Mouse (Mus musculus) heart, postnatal 36 days (tissue): ENCODE measurements at regions not wholly inside any gene's neighbourhood (a gene's known extent, or its start where the extent isn't known, plus 50 kb on each side); places are given as distances from the start of the nearest gene placed in this dataset.

ENCODE experiments used
- DNase-seq, 2 experiments: peaks; one replicate each; pipeline ENCODE4 v3.0.0; 2021 to 2022
- intact Hi-C: fragments of 180-260 bp; cut with DNase I; formaldehyde crosslinking; loops from one replicate; pipeline ENCODE4 v1.15.1; 2025

DNA sequence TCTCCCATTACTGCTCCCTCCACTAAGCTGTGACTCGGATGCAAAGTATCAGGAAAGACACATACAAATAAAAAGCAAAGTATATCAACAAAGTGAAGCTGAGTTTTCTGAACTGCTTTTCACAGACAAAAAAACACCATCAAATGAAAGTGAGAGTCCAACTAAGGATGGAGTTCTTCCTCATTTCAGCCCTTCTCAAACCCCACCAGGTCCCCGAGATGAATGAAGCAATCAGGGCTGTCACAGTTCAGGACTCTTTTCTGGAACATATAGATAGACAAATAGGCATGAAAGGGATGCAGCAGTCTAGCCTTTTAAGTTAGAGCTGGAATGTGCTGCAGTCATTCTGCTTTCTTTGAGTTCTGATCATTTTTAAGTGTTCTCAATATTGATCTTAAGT, 142.6 kb downstream of the Fzd1 start:
- no peak for DNase-seq
- intact Hi-C loops = no loop called here

DNA sequence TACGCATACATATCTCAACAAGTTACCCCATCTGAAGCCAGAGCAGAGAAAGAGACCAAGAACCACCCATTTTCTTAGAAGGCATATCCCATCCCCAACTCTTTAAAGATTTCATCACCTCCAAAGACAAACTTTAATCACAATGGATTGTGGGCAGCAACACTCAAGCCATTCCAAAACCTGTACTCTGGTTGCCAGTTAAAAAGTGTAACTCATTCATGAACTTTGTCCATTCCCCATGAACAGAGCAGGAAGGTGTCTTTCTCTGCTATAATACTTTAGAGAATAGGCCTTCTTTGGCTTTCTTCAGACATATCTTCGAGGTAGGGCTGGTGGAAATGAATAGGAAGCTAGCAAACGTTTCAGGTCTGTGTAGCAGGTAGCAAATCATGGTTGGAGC, 160.4 kb downstream of the Fzd1 start:
- intact Hi-C loops = no loop called here
- DNase-seq = no peak

DNA sequence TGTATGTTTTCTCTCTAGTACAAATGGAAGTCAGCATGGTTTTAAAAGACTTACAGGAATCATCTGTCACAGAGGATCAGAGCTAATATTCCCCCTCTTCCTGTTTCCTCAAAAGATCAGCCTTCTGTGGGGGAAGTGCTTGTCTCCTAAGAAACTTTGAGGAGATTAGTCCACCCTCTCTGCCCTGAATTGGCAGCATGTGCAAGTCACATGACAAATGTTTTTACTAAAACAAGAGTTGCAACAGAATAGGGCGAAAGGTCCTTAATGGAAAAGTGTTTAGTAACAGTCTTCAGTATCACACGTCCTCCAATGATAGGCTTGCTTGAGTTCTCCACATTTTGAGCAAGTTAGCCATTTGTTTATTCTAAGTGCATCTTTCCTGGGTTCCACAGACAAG, 162.8 kb downstream of the Fzd1 start:
- peak in 1 of 2 experiments; percentile 6 for DNase-seq
- intact Hi-C loops = no loop called here

DNA sequence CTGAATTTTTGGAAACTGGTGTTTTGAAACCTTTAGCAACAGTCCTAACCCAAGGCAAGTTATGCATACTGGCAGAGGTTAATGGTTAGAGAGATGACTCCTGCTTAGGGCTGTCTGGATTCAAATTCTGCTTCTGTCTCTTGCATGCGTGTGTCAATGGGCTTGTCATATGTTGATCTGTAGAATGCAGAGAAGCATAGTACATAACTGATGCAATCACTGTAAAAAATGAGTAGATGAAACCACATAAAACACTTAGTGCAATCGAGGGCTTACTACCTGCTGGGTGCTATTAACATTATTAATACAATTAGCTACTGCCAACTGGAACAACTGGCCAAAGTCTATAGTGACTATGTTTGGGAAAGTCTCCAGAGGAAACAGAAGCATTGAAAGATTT, 163.3 kb downstream of the Fzd1 start:
- intact Hi-C loops = no loop called here
- no peak for DNase-seq

DNA sequence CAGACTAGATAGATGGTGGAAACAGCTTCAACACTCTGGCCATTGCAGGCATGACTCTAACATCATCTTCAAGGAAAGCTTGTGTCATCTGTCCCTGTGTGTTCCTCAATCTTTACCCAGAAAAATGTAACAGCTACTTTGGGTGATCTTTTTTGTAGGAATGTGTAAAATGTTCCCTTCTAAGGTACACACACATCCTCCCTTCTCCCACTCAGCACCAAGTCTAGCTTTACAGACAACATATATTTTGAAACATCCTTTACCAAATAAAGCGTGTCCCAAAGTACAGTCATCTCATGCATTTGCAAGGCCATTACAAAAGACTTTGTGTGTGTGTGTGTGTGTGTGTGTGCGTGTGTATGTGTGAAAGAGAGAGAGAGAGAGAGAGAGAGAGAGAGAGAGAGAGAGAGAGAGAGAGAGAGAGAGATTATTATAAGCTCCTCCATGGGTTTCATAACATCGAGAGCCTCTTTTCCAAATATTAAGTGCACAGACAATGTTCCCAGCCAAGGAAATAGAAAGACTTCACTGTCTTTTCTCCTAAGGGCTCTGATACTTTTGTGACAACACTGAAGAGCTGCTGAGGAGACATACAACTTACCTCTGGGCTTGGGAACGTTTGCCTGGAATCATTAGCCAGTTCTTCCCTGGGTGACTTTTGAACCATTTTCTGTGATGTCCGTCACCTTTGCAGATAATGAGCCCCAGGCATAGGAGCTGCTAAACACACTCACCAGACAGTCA, 164.0 kb downstream of the Fzd1 start:
- intact Hi-C loops = no loop called here
- no peak for DNase-seq

DNA sequence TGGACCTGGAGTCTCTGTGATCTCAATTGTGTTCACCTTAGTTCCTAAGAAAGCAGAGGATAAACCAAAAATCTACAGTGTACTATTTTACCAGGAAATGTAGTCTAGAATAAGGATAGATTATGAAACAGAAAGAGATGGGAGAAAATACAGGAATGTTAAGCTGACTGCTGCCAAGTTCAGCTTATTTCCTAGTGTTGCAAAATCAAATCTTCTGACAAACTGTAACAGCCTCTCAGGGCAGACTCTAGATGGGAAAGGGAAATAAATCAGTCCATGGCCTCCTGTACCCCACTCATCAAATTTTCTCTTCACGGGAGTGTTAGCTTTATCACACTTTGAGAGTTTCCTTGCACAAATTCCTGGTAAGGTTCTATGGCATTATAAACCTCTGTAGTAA, 166.1 kb downstream of the Fzd1 start:
- no peak for DNase-seq
- intact Hi-C loops = no loop called here

DNA sequence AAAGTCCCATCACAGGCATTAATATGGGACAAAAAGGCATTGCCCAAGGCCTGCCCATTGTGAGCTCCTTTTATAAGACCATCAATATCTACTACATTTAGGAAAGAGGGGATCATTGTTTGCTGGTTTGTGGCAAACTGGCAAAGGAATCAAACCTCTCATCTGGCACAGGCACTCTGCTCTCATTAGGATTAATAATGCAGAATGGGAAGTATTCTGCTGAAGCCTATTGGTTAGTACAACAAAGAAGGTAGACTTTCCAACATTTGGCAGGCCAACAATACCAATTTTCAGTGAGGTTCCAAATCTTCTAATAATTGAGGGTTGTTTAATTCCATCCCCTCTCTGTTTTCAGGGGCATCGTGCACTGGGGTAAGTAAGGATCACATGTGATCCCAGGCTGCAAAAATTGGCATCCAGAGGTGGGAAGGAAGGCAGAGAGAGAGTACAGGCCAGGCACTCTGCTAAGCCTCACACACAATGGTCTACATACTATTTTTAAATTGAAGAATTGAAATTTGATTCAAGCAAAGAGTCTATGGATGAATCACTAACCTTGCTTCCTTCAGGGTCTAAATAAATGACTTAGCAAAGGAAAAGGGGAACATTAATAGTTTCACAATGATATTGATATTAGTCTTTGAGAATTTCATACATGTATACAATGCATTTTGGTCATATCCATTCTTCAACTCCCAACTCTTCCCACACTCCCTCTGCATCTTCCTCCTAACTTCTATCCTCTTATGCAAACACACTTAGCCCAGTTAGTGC, 174.9 kb downstream of the Fzd1 start:
- no peak for DNase-seq

DNA sequence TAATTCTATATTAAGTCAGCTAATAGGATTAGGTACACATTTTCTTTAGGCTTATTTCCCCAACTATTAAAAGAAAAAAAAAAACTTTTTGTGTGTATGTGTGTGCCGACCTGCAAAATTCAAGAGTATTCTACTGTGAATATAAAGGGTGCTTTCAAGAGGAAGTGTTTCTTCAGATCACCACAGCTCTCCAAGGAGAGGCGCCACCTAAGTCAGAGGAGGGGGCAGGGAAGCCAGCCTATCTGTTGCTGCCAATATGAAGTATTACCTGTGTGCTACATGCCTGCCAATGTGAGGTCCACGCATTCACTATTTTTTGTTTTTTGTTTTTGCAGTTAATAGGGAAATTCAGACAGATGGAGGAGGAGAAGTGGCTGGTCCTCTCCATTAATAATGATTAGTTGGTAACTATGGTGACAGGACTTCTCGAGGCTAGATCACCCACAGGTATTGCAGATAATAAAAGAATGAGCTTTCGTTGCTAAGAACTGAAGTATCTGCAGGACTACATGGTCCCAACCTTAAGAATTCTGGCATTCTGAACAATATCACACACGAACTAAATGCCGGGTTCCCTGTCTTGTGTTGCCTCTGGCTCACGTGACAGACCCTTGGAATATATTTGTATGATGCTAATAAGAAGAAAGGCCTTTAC, 177.5 kb downstream of the Fzd1 start:
- intact Hi-C loops = no loop called here
- DNase-seq = no peak

More for the DNA sequence above, 174.9 kb downstream of the Fzd1 start:
- intact Hi-C loops = no loop called here

DNA sequence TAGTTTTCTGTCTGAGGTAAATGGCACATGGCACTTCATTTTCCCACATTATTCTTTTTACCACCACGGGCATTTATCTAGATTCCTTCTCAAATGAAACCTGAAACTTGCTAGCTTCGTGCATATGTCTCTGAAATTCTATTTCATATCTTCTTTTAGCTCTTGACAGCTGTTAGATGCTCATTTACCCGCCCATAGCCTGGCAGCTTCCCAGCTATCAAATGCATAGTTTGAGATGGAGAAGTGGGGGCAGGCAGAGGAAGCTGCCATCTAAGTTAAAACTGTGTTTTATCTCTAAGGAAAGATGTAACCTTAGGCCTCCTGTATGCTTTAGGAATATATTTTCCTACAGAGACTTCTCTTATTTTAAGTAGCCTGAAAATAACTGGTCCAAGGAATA, 179.0 kb downstream of the Fzd1 start:
- no peak for DNase-seq
- intact Hi-C loops = no loop called here

DNA sequence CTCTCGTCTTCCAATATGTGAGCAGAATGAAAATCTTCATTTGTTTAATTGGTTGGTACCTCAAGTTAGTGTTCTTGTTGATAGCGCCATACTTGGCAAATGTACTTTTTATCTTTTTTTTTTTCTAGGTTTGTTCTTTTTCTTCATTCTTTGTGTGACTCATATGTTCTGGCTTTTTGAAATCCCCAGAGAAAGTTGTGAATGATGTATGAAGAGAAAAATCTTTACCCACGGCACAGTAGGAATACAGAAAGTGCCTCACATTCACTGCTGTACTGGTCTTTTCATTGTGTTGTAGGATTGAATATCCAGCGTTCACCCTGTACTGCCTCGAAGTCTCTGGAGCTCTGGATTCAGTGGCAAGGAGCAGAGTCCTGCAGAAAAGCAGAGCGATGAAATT, 180.7 kb downstream of the Fzd1 start:
- intact Hi-C loops = no loop called here
- no peak for DNase-seq

DNA sequence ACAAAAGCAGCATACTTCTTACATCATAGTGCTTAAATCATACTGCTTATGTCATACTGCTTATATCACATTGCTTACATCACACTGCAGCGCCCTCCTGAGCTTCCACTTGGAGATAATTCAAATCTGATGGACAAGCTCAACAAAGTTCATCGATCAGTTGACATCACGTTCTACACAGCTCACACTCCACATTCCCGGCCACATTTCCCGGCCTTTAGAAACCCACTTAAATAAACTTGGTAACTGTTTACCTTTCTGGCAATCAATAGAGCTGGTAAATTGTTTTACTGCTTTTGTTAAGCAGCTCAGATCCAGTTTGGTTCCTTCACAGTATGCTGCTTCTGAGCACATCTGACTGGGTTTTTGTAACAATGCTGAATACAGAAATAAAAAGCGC, 194.0 kb downstream of the Fzd1 start:
- intact Hi-C loops = no loop called here
- DNase-seq = no peak

DNA sequence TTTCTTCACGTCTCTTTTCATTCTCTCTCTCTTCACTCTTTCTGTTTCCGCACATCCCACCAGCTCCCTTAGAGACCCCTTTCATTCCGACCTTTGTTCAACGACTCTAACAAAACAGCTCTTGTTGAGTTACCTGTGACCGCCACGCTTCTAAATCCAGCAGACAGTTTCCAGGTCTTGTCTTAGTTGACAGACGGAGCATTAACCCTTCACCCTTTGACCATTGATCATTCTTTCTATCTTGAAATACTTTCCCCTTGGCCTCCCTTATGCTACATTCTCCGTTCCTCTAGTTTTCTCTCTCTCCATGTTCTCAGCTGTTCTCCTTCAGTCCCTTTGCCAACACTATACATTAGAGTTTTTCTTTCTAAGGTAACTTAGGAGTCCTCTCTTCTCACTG, 196.2 kb downstream of the Fzd1 start:
- intact Hi-C loops = no loop called here
- DNase-seq = no peak

DNA sequence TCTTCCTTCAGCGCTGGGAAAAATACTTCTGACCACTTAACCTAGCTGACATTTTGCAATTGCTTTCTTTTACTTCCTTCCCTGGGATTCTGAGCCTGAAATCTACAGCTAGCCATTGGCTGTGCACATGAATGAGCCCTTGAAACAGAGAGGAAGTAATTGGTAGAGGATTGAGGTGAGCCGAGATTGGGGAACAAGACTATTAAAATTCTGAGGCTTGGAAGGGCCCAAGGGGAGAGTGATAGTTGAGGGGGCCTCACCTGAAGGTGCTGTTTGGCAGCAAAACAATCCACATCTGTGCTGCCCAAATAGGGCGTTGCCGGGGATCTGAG, 196.7 kb downstream of the Fzd1 start:
- DNase-seq = no peak
- intact Hi-C loops = no loop called here

DNA sequence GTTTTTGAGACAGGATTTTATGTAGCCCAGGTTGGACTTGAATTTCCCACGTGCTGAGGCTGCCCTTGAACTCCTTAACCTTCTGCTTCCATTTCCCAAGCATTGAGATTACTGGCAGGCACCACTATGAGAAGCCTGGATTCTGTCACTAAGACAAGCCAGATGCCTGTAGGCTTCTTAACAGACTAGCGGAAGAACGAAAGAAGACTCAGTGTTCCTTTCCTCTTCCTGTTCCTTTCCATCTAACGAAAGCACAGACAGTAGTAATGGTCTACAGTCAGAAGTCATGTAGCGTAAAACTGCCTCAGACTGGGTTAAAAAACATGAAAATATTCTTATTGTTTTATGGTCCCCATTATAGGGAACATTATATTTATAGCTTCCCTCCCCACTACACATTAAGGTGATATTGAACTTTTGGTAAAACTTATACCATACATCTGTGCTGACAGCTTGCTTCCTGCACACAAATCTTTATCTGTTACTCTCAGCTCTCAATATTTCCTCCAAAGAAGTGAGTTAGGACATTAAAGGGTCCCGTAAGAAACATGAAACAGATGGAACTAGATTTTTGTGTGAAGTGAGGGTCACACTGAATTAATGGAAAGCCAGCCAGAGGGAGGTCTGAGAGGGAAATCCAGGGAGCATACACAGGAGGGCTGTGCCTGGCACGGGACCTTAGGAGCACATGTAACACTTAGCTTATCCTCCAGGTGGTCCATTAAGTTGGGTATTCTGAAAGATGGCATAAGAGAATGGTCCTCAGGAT, 197.3 kb downstream of the Fzd1 start:
- intact Hi-C loops = no loop called here
- DNase-seq = no peak

DNA sequence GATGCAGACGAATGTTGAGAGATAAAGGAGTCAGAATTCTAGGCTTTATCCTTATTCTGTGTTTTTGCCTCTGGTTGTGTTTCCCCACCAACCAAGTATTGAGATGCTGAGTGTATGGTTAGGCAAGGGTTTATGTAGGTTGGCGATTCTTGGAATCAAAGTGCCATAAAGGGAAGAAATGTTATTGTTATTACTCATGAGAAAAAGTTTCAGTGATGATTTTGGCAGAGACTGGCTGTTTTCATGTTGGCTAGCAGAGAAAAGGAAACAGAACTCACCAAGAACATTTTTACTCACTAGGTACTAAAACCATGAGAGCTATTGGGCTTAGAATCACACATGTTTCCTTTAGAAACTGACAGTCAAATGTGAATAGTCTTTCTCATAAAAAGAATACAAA, 202.9 kb downstream of the Fzd1 start:
- no peak for DNase-seq
- intact Hi-C loops = no loop called here

DNA sequence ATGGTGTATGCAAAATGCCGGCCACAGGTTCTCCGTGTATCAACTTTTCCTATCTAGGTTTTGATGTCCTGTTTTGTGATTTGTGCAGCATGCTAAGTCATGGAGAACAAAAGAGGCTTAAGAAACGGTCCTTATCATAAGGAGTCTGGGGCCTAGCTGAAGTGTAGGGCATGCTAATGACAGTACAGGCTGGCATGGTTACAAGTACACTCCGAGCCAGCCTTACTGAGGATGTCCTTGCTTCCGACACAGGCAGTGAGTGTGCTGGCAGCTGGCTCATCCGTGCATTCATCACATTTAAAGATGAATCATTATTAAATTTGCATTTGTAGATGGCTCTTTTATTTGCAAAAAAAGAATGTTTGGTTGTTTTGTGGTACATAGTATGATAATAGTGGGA, 219.3 kb downstream of the Fzd1 start:
- no peak for DNase-seq
- intact Hi-C loops = loop anchor here (10.0 kb wide), 1 partner anchor 376 kb away; no protein-coding TSS in a partner anchor

DNA sequence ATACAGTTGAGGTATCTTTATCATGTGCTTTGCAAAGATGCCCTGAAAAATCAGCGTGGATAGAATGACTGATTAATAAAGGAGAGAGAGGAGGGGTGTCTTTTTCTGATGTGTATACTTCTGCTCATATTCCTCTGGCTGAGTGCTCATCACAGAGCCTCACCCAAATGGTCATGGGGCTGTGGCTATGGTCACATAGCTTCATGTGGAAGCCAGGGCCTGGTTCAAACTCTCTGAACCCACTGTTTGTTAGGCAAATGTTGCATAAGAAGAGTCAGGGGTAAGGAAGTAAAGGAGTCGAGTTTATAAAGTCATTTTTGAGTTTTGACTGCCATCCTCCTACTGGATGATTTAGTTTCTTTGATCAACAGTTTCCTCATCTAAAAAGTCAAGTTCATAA, 221.0 kb downstream of the Fzd1 start:
- intact Hi-C loops = loop anchor here (10.0 kb wide), 1 partner anchor 378 kb away; no protein-coding TSS in a partner anchor
- no peak for DNase-seq

DNA sequence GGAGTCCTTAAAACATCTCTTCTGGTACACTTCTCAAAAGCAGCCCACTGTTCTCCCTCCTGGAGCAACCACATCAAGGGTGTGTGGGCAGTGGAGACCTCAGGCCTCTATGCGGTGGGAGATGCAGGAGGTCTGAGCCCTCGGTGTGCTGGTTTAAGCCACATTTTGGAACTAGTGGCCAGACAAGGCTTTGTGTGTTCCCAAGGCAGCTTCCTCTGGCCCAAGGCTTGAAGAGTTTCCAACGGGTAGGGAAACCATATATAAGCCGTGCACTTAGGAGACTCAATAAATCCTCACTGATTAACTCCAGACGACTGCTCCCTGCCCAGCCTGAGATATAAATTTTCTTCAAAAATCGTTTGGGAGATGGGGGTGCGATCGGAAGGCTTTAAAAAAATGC, 221.9 kb downstream of the Fzd1 start:
- DNase-seq = no peak
- intact Hi-C loops = loop anchor here (10.0 kb wide), 1 partner anchor 379 kb away; no protein-coding TSS in a partner anchor

DNA sequence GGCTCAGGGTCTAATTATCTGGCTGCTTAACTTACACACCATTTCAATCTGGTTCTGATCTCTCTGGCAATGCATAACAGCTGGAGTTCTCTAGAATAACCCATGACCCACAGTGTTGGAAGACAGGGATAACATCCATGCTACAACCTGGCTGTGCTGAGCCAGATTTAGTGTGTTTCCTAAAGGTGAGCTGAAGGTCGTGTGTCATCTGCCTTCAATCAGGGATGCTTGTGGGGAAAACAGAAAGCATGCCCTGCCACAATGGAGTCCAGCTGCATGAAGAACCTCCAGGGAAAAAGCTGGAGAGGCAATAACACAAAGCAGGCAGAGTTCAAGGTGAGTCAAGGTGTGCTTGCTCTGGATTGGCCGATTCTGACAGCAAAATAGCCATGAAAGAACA, 223.3 kb downstream of the Fzd1 start:
- intact Hi-C loops = loop anchor here (10.0 kb wide), 1 partner anchor 380 kb away; no protein-coding TSS in a partner anchor

DNA sequence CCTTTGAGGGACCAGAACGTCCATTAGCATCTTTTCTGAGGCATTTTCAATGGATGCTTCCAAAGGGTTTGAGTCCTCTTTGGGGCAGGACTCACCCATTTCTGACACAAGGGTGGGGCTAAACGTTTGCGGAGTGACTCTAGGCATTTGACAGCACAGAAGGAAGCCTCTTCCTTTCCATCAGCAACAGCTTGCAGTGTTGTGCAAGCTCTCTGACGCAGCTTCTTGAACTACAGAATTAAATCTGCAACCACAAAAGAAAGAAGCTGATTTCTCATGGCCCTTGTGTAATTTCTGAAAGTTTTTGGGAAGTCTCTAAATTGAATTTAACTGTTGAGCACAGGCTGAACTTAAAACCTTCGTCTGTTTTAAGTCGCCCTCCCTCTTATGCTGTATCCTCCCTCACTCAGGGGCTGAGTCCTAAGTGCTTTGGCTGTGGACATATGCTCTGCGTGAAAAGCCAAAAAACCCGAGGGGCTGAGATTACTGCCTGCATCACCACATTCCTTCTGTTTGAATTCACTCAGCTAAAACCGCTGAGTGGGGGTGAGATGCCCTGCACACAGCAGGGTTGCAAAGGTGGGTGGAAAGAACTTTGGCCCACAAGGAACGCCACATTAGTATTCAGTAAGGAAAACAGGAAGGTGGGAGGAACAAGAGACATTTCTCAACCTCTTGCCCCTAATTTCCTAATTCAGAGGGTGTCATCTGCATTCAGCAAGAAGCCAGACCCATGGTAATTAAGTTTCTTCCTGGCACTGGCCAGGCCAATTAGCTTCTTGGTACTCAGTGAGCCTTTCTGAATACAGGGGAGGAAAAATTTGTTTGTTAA, 227.4 kb downstream of the Fzd1 start:
- intact Hi-C loops = loop anchor here (10.0 kb wide), 1 partner anchor 384 kb away; no protein-coding TSS in a partner anchor
- DNase-seq = peak; percentile 35 to 42

More for the DNA sequence above, 223.3 kb downstream of the Fzd1 start:
- no peak for DNase-seq
